Mouse (Mus musculus) stomach, postnatal 0 days (tissue): Measurements from ENCODE around the gene Gcc1. TPM values are rescaled to one million over a fixed set of nuclear protein-coding genes. Genes with fewer than 3 reads are reported as not detected.

ENCODE experiments used
- ATAC-seq: fragments of 200-750 bp; cut with Nextera tagmentation; 2 replicates; pipeline ENCODE4 v1.8.0; 2017; ENCODE audit not compliant: low FRiP score, low TSS enrichment
- DNase-seq: peaks from one replicate; pipeline ENCODE4 v3.0.0-alpha.2; 2016; ENCODE audit warnings: low spot score
- H3K27ac ChIP-seq: fragments of 300-500 bp; sonication (generic); replicated peaks from 2 replicates; pipeline ENCODE4 v1.5.1; 2014; ENCODE audit warnings: mild to moderate bottlenecking, control low read depth
- H3K27me3 ChIP-seq: fragments of 300-500 bp; sonication (generic); 2 replicates; pipeline ENCODE4 v1.6.1; 2014; ENCODE audit warnings: low read length; ENCODE audit not compliant: control insufficient read depth, insufficient read depth
- H3K36me3 ChIP-seq: fragments of 300-500 bp; sonication (generic); 2 replicates; pipeline ENCODE4 v1.6.1; 2014; ENCODE audit warnings: low read length, mixed read lengths; ENCODE audit not compliant: control insufficient read depth, insufficient read depth
- H3K4me1 ChIP-seq: fragments of 300-500 bp; sonication (generic); replicated peaks from 2 replicates; pipeline ENCODE4 v1.6.1; 2014; ENCODE audit warnings: antibody characterized with exemption; ENCODE audit not compliant: control insufficient read depth, insufficient read depth
- H3K4me2 ChIP-seq: fragments of 300-500 bp; sonication (generic); replicated peaks from 2 replicates; pipeline ENCODE4 v1.6.1; 2014; ENCODE audit warnings: low read depth, mild to moderate bottlenecking, control low read depth, moderate library complexity
- H3K4me3 ChIP-seq: fragments of 300-500 bp; sonication (generic); 2 replicates; pipeline ENCODE4 v1.5.1; 2014; ENCODE audit warnings: low read depth, low read length, control low read depth
- H3K9ac ChIP-seq: fragments of 300-500 bp; sonication (generic); 2 replicates; pipeline ENCODE4 v1.6.1; 2014; ENCODE audit warnings: mild to moderate bottlenecking, low read length, control low read depth, mixed read lengths
- H3K9me3 ChIP-seq: fragments of 300-500 bp; sonication (generic); 2 replicates; pipeline ENCODE4 v1.6.1; 2016; ENCODE audit warnings: low read length; ENCODE audit not compliant: control insufficient read depth
- CTCF ChIP-seq: IDR thresholded peaks from 2 replicates; pipeline ENCODE4 v1.5.1; 2016; ENCODE audit warnings: antibody characterized with exemption, low read depth, mild to moderate bottlenecking, moderate library complexity
- EP300 ChIP-seq: optimal IDR thresholded peaks from 2 replicates; pipeline ENCODE3; 2016; ENCODE audit warnings: antibody characterized with exemption
- WGBS: fragments of 180-500 bp; shearing (Covaris S2); extraction: QIAGEN DNeasy Blood & Tissue Kit; methylation state at CpG from one replicate; pipeline ENCODE4 v1.1.7; 2014; 5-methylcytosine and 5-hydroxymethylcytosine counted together
- polyA plus RNA-seq: library from polyadenylated mRNA; unstranded; fragments of >200 nt; fragmentation: Nextera tagmentation; extraction: Ambion mirVana; gene quantifications from 2 replicates; pipeline ENCODE4 v1.2.1, GENCODE M21; 2015

Gene Gcc1
- polyA plus RNA-seq, 1 experiment from 2014 or later: 6.3 TPM

- no peak overlapping the region for H3K4me2 ChIP-seq
Measured at GRCm38 (mm10) chr6:28464630-28465029, 36.4 kb upstream of the Gcc1 start.

DNA sequence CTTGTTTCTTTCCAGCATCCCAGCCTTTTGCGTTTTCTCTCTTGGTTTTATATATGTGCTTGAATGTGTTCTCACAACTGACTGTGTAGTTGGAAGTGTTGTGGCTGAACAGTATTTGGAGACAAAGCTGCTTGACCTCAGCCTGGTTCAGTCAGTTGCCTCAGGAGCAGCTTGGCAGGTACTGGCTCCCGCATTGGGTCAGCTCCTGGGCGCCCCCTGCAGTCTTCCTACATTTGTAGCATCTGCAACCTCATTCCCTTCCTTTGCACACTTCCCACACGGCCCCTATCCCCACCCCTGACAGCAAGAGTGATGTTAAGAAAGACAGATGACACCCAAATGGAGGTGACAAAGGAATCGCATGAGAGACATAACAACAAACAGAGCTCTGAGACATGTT lies 32.3 kb upstream of the Gcc1 start:
- Histone ChIP-seq H3K27me3 (no peaks in the 10 kb centered on the region), H3K4me2 (no peak overlapping the region), H3K36me3 (no peaks in the 10 kb centered on the region), H3K27ac (no peak overlapping the region), H3K4me3 (no peak overlapping the region), H3K9me3 (no peaks in the 10 kb centered on the region), H3K9ac (no peak overlapping the region), H3K4me1 (no peaks in the 10 kb centered on the region)
- ATAC-seq: no peak
- TF ChIP-seq CTCF (peak; percentile 74), EP300 (no peak)
- peak; percentile 74 for DNase-seq
- 6% methylated on average over 5 of the region's 5 CpGs for WGBS

More at GRCm38 (mm10) chr6:28464630-28465029, 36.4 kb upstream of the Gcc1 start:
- DNase-seq (no peak), ATAC-seq (peak; percentile 40; the same call in 1 of the 2 replicates)
- no peak overlapping the region for H3K4me3 ChIP-seq
- no peaks in the 10 kb centered on the region for H3K27me3 ChIP-seq
- no peak overlapping the region for H3K27ac ChIP-seq
- H3K4me1 ChIP-seq: no peaks in the 10 kb centered on the region
- no peak overlapping the region for H3K9ac ChIP-seq
- H3K36me3 ChIP-seq: no peaks in the 10 kb centered on the region
- 21% methylated on average over 6 of the region's 6 CpGs for WGBS
- H3K9me3 ChIP-seq: no peaks in the 10 kb centered on the region
- TF ChIP-seq EP300 (no peak), CTCF (no peak)

- H3K4me1 ChIP-seq: no peaks in the 10 kb centered on the region
- H3K9ac ChIP-seq: no peak overlapping the region
- ATAC-seq (peak; percentile 32; the same call in 1 of the 2 replicates), DNase-seq (no peak)
- TF ChIP-seq EP300 (no peak), CTCF (no peak)
- no peaks in the 10 kb centered on the region for H3K27me3 ChIP-seq
- no peaks in the 10 kb centered on the region for H3K9me3 ChIP-seq
- H3K4me3 ChIP-seq: no peak overlapping the region
- no peak overlapping the region for H3K4me2 ChIP-seq
- H3K36me3 ChIP-seq: no peaks in the 10 kb centered on the region
- no peak overlapping the region for H3K27ac ChIP-seq
Measured at GRCm38 (mm10) chr6:28459221-28459668, 31.1 kb upstream of the Gcc1 start.

- Histone ChIP-seq H3K4me1 (no peaks in the 10 kb centered on the region), H3K27ac (no peak overlapping the region), H3K9me3 (no peaks in the 10 kb centered on the region), H3K27me3 (peaks cover 6% of the 10 kb centered on the region; the same call in 1 of the 2 replicates), H3K9ac (no peak overlapping the region), H3K4me2 (no peak overlapping the region), H3K36me3 (no peaks in the 10 kb centered on the region), H3K4me3 (no peak overlapping the region)
- ATAC-seq: no peak
- no peak for DNase-seq
- 1% methylated on average over 11 of the region's 12 CpGs for WGBS
- TF ChIP-seq EP300 (no peak), CTCF (no peak)
Measured at GRCm38 (mm10) chr6:28450977-28451376, 22.8 kb upstream of the Gcc1 start.

GRCm38 (mm10) chr6:28450481-28450880 lies 22.3 kb upstream of the Gcc1 start:
- no peaks in the 10 kb centered on the region for H3K9me3 ChIP-seq
- peaks cover 6% of the 10 kb centered on the region; the same call in 1 of the 2 replicates for H3K27me3 ChIP-seq
- H3K27ac ChIP-seq: no peak overlapping the region
- no peak overlapping the region for H3K9ac ChIP-seq
- H3K4me2 ChIP-seq: no peak overlapping the region
- DNase-seq: no peak
- TF ChIP-seq CTCF: 0 out of 2 replicates have a peak, but pooled peaks have one; percentile 1
- TF ChIP-seq EP300: no peak
- 15% methylated on average over 5 of the region's 5 CpGs for WGBS
- H3K4me1 ChIP-seq: no peaks in the 10 kb centered on the region
- no peak for ATAC-seq
- no peaks in the 10 kb centered on the region for H3K36me3 ChIP-seq
- H3K4me3 ChIP-seq: no peak overlapping the region

GRCm38 (mm10) chr6:28449253-28449652 lies 21.1 kb upstream of the Gcc1 start, which contains the start of gene Pax4:
TSS of gene Pax4 (minus strand) at chr6:28449353.
- no peak for TF ChIP-seq EP300
- TF ChIP-seq CTCF: no peak
- Histone ChIP-seq H3K27me3 (peaks cover 6% of the 10 kb centered on the region; the same call in 1 of the 2 replicates), H3K36me3 (no peaks in the 10 kb centered on the region), H3K9ac (no peak within 1 kb of the TSS), H3K4me2 (no peak within 1 kb of the TSS), H3K27ac (no peak within 1 kb of the TSS), H3K4me3 (no peak within 1 kb of the TSS), H3K9me3 (no peaks in the 10 kb centered on the region), H3K4me1 (no peaks in the 10 kb centered on the region)
- no peak for ATAC-seq
- 82% methylated on average over 2 of the region's 2 CpGs for WGBS
- no peak for DNase-seq
